Mouse (Mus musculus) liver, embryonic 15.5 days (tissue): ENCODE data around the gene Pcbp2. TPM values are rescaled to one million over a fixed set of nuclear protein-coding genes. Genes with fewer than 3 reads are reported as not detected.

ENCODE experiments used
- ATAC-seq: fragments of 200-750 bp; cut with Nextera tagmentation; 2 replicates; pipeline ENCODE4 v1.8.0; 2017; ENCODE audit warnings: moderate number of reproducible peaks, mild to moderate bottlenecking, moderate library complexity; ENCODE audit not compliant: insufficient read depth
- H3K27ac ChIP-seq: fragments of 300-500 bp; sonication (generic); replicated peaks from 2 replicates; pipeline ENCODE4 v1.5.1; 2015; ENCODE audit warnings: mild to moderate bottlenecking, inconsistent platforms
- H3K27me3 ChIP-seq: fragments of 300-500 bp; sonication (generic); 2 replicates; pipeline ENCODE4 v1.6.1; 2015; ENCODE audit warnings: mild to moderate bottlenecking, inconsistent platforms
- H3K36me3 ChIP-seq: fragments of 300-500 bp; sonication (generic); replicated peaks from 2 replicates; pipeline ENCODE4 v1.6.1; 2015; ENCODE audit warnings: moderate library complexity, mild to moderate bottlenecking, inconsistent platforms
- H3K4me1 ChIP-seq: fragments of 300-500 bp; sonication (generic); replicated peaks from 2 replicates; pipeline ENCODE4 v1.6.1; 2015; ENCODE audit warnings: inconsistent platforms
- H3K4me2 ChIP-seq: fragments of 300-500 bp; sonication (generic); 2 replicates; pipeline ENCODE4 v1.6.1; 2015; ENCODE audit warnings: moderate library complexity, mild to moderate bottlenecking, inconsistent platforms
- H3K4me3 ChIP-seq: fragments of 300-500 bp; sonication (generic); replicated peaks from 2 replicates; pipeline ENCODE4 v1.5.1; 2015; ENCODE audit warnings: mild to moderate bottlenecking, inconsistent platforms
- H3K9ac ChIP-seq: fragments of 300-500 bp; sonication (generic); 2 replicates; pipeline ENCODE4 v1.6.1; 2015; ENCODE audit warnings: moderate library complexity, mild to moderate bottlenecking, inconsistent platforms
- H3K9me3 ChIP-seq: fragments of 300-500 bp; sonication (generic); replicated peaks from 2 replicates; pipeline ENCODE4 v1.6.1; 2016; ENCODE audit warnings: inconsistent platforms
- WGBS: fragments of 180-500 bp; shearing (Covaris S2); methylation state at CpG from one replicate; pipeline ENCODE4 v1.1.7; 2015; ENCODE audit warnings: mixed read lengths; ENCODE audit not compliant: insufficient replicate concordance; 5-methylcytosine and 5-hydroxymethylcytosine counted together
- polyA plus RNA-seq: library from polyadenylated mRNA; unstranded; fragments of >200 nt; fragmentation: Nextera tagmentation; extraction: Ambion mirVana; gene quantifications from 2 replicates; pipeline ENCODE4 v1.2.1, GENCODE M21; 2015

Gene Pcbp2
- polyA plus RNA-seq, 1 experiment from 2014 or later, result 64.1 TPM

- Histone ChIP-seq H3K27ac (no peak overlapping the region), H3K4me2 (no peak overlapping the region), H3K36me3 (peaks cover 65% of the 10 kb centered on the region), H3K4me3 (no peak overlapping the region), H3K9ac (no peak overlapping the region), H3K27me3 (no peaks in the 10 kb centered on the region), H3K4me1 (peaks cover 3% of the 10 kb centered on the region), H3K9me3 (no peaks in the 10 kb centered on the region)
- ATAC-seq, result no peak
- 66% methylated on average over 6 of the region's 6 CpGs for WGBS
These were observed 56.0 kb downstream of the Pcbp2 start for GRCm38 (mm10) chr15:102526111-102527002.

- H3K4me3 ChIP-seq, result no peak overlapping the region
- H3K9me3 ChIP-seq, result no peaks in the 10 kb centered on the region
- H3K4me1 ChIP-seq, result no peaks in the 10 kb centered on the region
- H3K36me3 ChIP-seq, result peaks cover 61% of the 10 kb centered on the region
- 62% methylated on average over 3 of the region's 3 CpGs for WGBS
- no peak for ATAC-seq
- H3K27ac ChIP-seq, result no peak overlapping the region
- H3K4me2 ChIP-seq, result no peak overlapping the region
- H3K9ac ChIP-seq, result no peak overlapping the region
- no peaks in the 10 kb centered on the region for H3K27me3 ChIP-seq
These were observed 57.6 kb downstream of the Pcbp2 start for GRCm38 (mm10) chr15:102527936-102528335.

DNA sequence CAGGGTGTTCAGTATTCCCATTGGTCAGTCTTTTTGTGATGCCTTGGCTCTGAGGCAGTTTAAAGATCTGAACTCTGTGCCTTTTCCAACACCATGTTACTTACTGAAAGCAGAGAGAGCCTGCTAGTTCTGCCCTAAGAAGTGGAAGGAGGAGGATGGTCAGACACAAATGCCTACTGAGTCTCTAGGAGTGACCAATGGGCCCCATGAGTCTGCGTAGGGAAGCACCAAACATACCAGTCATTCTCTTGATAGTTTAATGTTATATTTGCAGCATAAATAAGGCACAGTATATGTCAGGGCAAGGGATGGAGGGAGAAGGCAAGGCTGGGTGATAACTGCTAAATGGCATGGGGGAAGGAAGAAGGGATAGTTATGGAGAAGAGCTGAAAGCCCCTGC, 58.1 kb downstream of the Pcbp2 start:
- Histone ChIP-seq H3K9ac (no peak overlapping the region), H3K27ac (no peak overlapping the region), H3K9me3 (no peaks in the 10 kb centered on the region), H3K4me3 (no peak overlapping the region), H3K4me1 (no peaks in the 10 kb centered on the region), H3K4me2 (no peak overlapping the region), H3K27me3 (no peaks in the 10 kb centered on the region), H3K36me3 (peaks cover 65% of the 10 kb centered on the region)
- no peak for ATAC-seq
- WGBS, result 72% methylated on average over 1 of the region's 1 CpGs

DNA sequence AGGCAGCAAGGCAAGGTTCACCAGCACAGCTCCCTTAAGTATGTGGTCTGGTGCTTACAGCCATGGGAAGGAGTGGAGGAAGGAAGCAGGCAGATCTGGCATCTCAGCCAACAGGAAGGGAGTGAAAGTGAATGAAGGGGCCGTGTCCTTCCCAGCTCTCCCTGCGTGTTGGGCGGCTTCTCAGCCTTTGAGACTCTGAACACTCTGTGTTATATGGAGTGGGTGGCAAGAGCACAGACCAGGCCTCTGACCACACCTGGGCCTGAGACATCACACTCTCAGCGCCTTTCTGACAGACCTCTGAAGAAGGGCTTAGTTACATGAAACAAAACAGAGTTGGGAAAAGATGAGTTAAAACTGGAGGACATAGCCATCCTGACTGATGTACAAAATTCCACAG, 60.2 kb downstream of the Pcbp2 start:
- Histone ChIP-seq H3K4me3 (no peak overlapping the region), H3K27me3 (no peaks in the 10 kb centered on the region), H3K9me3 (no peaks in the 10 kb centered on the region), H3K4me2 (no peak overlapping the region), H3K9ac (no peak overlapping the region), H3K36me3 (peaks cover 62% of the 10 kb centered on the region), H3K27ac (no peak overlapping the region), H3K4me1 (no peaks in the 10 kb centered on the region)
- 65% methylated on average over 4 of the region's 4 CpGs for WGBS
- ATAC-seq, result no peak

DNA sequence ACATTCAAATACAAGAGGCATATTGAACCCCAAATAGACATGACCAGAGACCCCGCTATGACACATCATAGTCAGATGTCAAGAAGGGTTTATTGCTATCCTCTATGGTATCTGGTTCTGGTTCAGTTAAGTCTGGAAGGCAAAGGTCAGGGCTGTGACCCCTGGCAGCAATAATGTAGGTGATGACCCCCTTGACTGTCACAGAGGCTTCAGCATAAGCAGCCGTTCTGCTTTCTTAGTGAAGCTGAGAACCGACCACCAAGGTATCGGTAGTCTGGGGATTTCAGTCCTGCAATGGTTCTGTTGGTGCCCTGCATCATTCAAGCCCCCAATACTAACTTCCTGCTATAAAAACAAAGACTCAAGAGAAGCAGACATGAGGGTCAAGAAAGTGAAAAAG, 61.2 kb downstream of the Pcbp2 start:
- Histone ChIP-seq H3K27ac (no peak overlapping the region), H3K4me1 (no peaks in the 10 kb centered on the region), H3K9ac (no peak overlapping the region), H3K9me3 (no peaks in the 10 kb centered on the region), H3K4me2 (no peak overlapping the region), H3K4me3 (no peak overlapping the region), H3K36me3 (peaks cover 72% of the 10 kb centered on the region), H3K27me3 (no peaks in the 10 kb centered on the region)
- no peak for ATAC-seq
- WGBS, result 81% methylated on average over 4 of the region's 4 CpGs

DNA sequence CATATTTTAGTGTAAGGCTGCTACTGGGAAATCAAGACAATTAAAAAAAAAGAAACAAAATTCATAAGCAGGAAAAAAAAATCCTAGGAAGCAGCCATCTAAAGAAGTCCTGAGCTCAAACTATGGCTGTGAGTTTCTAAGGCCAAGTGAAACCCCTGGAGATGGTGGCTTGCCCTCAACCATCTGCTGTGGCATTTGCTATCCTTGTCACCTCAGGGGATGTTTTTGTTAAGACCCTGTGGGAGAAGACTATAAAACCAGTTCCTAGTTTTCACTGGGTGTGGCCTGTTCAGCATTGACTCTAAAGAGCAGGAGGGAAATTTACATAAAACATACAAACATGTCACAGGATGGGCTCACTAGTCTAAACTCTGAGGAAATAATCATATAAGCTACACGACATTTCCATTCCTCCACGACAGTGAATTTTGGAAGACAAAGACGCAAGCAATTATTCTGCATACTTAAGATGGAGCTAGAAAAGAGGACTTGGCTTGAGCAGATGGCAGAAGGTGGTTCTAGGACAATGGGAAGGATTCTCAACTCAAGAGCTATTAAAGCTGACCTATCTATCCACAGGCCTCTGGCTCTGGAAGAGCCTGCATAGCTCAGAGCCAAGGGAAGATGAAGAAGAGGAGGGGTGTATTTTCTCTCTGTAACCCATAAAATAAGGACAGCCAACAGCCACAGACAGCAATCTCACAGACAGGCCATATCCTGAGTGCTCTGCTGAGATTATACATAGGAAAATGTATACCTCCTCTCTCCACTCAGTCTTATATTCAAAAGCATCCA, 62.0 kb downstream of the Pcbp2 start:
- H3K4me3 ChIP-seq, result no peak overlapping the region
- H3K27me3 ChIP-seq, result no peaks in the 10 kb centered on the region
- WGBS, result 89% methylated on average over 3 of the region's 3 CpGs
- no peaks in the 10 kb centered on the region for H3K4me1 ChIP-seq
- no peak overlapping the region for H3K9ac ChIP-seq
- peaks cover 77% of the 10 kb centered on the region for H3K36me3 ChIP-seq
- no peak for ATAC-seq
- H3K27ac ChIP-seq, result no peak overlapping the region
- no peak overlapping the region for H3K4me2 ChIP-seq
- H3K9me3 ChIP-seq, result no peaks in the 10 kb centered on the region

DNA sequence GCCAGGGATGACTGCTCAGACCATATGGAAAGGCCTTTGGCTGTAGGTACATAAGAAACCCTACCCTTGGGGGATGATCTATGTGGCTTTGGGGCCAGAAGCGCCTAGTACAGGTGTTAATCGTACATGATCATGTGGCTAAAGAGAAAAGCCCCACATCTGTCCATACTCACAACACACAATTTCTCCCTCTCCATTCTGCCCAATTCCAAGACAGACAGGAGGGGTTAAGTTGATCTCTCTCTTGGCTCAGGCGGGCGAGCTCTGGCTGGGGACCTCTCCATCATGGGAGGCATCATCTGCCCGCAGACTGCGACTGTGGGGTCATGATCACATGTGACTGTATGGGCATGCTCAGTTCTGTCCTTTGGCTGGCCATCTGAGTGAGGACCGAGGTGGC, 63.6 kb downstream of the Pcbp2 start:
- Histone ChIP-seq H3K36me3 (peaks cover 66% of the 10 kb centered on the region), H3K27ac (no peak overlapping the region), H3K4me1 (no peaks in the 10 kb centered on the region), H3K27me3 (no peaks in the 10 kb centered on the region), H3K9ac (no peak overlapping the region), H3K9me3 (no peaks in the 10 kb centered on the region), H3K4me2 (no peak overlapping the region), H3K4me3 (no peak overlapping the region)
- WGBS, result 78% methylated on average over 7 of the region's 7 CpGs
- ATAC-seq, result no peak

GRCm38 (mm10) chr15:102544801-102545200, 74.5 kb downstream of the Pcbp2 start:
- Histone ChIP-seq H3K27ac (no peak overlapping the region), H3K9ac (no peak overlapping the region), H3K36me3 (peaks cover 64% of the 10 kb centered on the region), H3K4me2 (no peak overlapping the region), H3K4me3 (no peak overlapping the region), H3K9me3 (no peaks in the 10 kb centered on the region), H3K27me3 (no peaks in the 10 kb centered on the region), H3K4me1 (no peaks in the 10 kb centered on the region)
- ATAC-seq, result no peak
- 70% methylated on average over 4 of the region's 4 CpGs for WGBS

GRCm38 (mm10) chr15:102546246-102546645, 75.9 kb downstream of the Pcbp2 start:
- Histone ChIP-seq H3K27ac (no peak overlapping the region), H3K4me3 (no peak overlapping the region), H3K27me3 (no peaks in the 10 kb centered on the region), H3K4me1 (no peaks in the 10 kb centered on the region), H3K4me2 (no peak overlapping the region), H3K9me3 (no peaks in the 10 kb centered on the region), H3K9ac (no peak overlapping the region), H3K36me3 (peaks cover 56% of the 10 kb centered on the region)
- ATAC-seq, result no peak
- 70% methylated on average over 3 of the region's 3 CpGs for WGBS

DNA sequence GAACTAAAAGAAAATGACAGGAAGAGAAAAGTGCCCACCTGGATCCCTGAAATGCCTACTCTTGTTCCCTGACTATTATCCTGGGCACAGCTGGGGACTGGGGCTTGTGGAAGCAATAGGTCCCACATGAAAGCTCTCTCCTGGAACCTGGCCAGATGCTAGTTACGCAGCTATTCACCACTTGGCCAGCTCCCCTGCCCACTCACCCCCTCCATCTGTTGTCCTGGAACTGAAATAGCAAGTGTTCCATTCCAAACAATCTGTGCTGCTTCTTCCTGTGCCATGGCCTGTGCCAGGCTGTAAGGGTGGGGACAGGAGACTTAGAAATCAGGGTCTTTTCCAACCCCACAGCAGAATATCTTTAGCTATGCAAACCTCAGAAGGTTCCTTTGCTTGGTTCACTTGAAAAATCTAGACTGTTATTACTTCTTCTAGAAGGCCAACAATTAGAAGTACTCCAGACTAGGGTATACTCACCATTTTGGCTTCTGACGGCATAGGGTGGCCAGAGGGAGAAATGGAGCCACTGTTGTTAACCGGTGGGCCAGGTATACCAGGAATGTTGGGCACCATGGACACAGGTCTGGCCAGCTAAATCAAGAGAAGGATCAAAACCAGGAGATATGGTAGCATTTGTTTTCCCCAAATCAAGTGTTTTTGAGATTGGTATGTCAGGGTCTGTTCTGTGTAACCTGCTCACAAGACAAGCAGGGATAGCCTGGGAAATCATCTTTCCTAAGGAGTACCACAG, 76.5 kb downstream of the Pcbp2 start:
- no peaks in the 10 kb centered on the region for H3K9me3 ChIP-seq
- no peaks in the 10 kb centered on the region for H3K4me1 ChIP-seq
- 83% methylated on average over 3 of the region's 3 CpGs for WGBS
- ATAC-seq, result no peak
- H3K9ac ChIP-seq, result no peak overlapping the region
- H3K27me3 ChIP-seq, result no peaks in the 10 kb centered on the region
- no peak overlapping the region for H3K4me3 ChIP-seq
- no peak overlapping the region for H3K27ac ChIP-seq
- H3K36me3 ChIP-seq, result peaks cover 58% of the 10 kb centered on the region
- no peak overlapping the region for H3K4me2 ChIP-seq

- WGBS, result 85% methylated on average over 3 of the region's 3 CpGs
- Histone ChIP-seq H3K36me3 (peaks cover 59% of the 10 kb centered on the region), H3K4me1 (no peaks in the 10 kb centered on the region), H3K9ac (no peak overlapping the region), H3K4me3 (no peak overlapping the region), H3K27me3 (no peaks in the 10 kb centered on the region), H3K27ac (no peak overlapping the region), H3K9me3 (no peaks in the 10 kb centered on the region), H3K4me2 (no peak overlapping the region)
- no peak for ATAC-seq
These were observed 77.1 kb downstream of the Pcbp2 start for GRCm38 (mm10) chr15:102547478-102547877.
